Mouse (Mus musculus): Measurements from ENCODE around the gene Tmem213. TPM values are rescaled to one million over a fixed set of nuclear protein-coding genes. Genes with fewer than 3 reads are reported as not detected.

Gene Tmem213
- total RNA-seq, 1 experiment from 2014 or later: not detected

DNA sequence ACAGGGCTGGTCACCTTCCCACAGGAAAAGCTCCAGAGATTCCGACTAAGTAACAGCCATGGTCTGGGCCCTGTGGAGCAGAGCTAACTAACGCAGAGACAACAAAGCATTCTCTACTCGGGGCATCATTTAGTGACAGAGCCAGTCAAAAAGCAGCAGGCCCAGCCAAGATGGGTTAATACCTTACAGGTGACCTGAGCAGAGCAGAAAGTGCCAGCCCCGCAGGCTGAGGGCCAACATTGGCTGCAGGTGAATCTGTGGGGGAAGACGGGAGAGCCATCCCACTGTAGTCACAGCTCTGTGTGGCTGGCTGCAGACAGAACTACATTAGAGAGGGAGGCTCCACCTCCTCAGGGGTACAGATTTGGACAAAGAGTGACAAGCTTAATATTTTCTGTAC is 38.2 kb downstream of the Tmem213 start:
- ATAC-seq (replicated peaks; ENCODE audit: low read depth, poor library complexity, severe bottlenecking): no peak

- ATAC-seq (replicated peaks; ENCODE audit: low read depth, poor library complexity, severe bottlenecking): no peak
Observed at GRCm38 (mm10) chr6:38148626-38149025, 39.6 kb downstream of the Tmem213 start.

DNA sequence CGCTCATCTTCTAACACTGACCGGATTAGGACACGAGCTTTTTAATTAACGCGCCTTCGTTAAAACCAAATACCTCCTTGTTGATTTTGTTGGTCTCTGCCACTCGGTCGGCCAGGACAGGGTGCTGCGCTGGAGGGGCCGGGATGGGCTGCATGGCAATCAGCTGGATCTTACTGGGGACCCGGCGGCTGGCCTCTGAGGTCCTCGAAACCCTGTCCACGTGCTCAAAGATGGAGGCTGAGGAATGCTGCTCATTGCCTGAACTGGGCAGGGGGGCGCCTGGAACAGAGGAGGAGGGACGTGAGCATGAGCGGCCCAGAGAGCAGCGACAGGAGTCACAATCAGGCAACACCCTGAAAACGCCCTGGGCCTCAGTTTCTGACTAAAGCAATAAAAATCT is 40.4 kb downstream of the Tmem213 start:
- no peak for ATAC-seq (replicated peaks; ENCODE audit: low read depth, poor library complexity, severe bottlenecking)

DNA sequence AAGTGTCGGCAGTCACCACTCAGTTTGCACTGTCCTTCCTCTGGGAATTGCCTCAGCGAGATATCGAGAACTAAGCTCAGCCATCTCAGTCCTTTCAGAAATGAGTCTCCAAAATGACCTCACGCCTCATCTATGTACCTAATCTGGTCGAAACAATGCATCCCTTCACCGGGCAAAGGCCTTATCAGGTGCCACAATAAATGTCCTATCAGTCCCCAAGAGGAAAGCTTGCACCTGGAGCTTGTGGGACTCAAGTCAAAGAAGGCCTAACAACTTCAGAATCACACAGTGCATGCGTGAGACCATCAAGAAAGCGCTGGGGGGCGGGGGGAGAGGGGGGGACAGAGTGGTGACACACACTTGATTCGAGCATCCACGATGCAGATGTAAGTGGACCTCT is 43.2 kb downstream of the Tmem213 start:
- ATAC-seq (replicated peaks; ENCODE audit: low read depth, poor library complexity, severe bottlenecking): no peak

- ATAC-seq (replicated peaks; ENCODE audit: low read depth, poor library complexity, severe bottlenecking): no peak
Observed at GRCm38 (mm10) chr6:38156204-38156603, 47.1 kb downstream of the Tmem213 start.

- ATAC-seq (replicated peaks; ENCODE audit: low read depth, poor library complexity, severe bottlenecking): no peak
Observed at GRCm38 (mm10) chr6:38157925-38158324, 48.9 kb downstream of the Tmem213 start.

DNA sequence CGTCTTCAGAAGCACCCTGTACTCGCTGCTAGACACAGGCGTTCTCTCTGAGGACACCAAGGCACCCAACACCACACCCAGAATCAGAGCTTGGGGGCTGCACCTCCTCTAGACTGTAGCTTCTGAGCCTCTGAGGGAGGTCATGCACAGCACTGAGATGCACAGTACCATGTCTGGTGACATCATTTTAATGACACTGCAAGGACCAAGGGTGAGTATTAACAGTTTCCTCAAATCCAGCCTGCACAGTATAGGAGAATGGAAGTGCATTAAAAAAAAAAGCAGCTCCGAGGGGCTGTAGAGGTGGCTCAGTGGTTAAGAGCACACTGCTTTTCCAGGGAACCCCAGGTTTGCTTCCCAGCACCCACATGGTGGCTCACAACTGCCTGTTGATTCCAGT is 50.5 kb downstream of the Tmem213 start:
- ATAC-seq (replicated peaks; ENCODE audit: low read depth, poor library complexity, severe bottlenecking): no peak

DNA sequence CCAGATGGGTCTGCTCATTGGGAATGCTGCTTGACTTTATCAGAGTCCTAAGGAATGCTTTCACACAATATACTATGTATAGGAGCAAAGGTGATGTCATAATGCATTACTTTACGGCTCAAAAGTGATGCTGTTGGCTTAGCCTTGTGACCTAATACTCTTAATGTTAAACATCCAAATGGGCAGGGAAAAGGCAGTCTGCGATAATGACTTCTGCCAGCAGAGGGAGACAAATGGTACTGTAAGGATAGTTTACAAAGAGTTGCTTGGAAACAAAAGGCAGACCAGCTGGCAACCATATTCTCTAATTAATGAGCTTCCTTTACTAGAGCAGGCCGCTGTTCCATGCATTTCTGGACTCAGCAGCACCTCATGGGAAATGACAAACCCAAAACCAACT is 51.0 kb downstream of the Tmem213 start:
- peak; percentile 97 for ATAC-seq (replicated peaks; ENCODE audit: low read depth, poor library complexity, severe bottlenecking)

GRCm38 (mm10) chr6:38160556-38160955 is 51.5 kb downstream of the Tmem213 start:
- ATAC-seq (replicated peaks; ENCODE audit: low read depth, poor library complexity, severe bottlenecking): 0 out of 2 replicates have a peak, but pooled peaks have one; percentile 20

GRCm38 (mm10) chr6:38162825-38163504 is 53.9 kb downstream of the Tmem213 start:
- no peak for ATAC-seq (replicated peaks; ENCODE audit: low read depth, poor library complexity, severe bottlenecking)

GRCm38 (mm10) chr6:38164705-38165104 is 55.6 kb downstream of the Tmem213 start:
- no peak for ATAC-seq (replicated peaks; ENCODE audit: low read depth, poor library complexity, severe bottlenecking)

DNA sequence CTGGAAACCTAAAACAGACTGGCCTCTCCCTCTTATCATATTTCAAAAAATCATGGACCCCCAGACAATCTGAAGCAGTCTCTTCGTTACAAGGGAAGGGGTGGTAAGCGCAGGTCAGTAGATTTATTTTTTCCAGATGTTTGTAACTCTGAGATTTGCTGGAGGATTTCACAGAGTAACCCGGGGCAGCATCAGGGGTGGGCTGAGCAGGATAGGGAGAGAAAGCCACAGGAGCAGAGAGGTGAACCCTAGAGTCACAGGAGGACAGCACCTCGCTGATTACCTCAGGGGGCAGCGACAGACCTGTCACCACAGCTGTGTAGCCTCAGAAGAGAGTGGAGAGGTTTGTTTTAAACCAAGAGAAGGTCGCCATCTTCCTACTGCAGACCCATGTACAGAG is 56.3 kb downstream of the Tmem213 start:
- ATAC-seq (replicated peaks; ENCODE audit: low read depth, poor library complexity, severe bottlenecking): no peak

Other genes with a start within 250 kb of the Tmem213 start
- gene Trim24, start 238.4 kb upstream of the Tmem213 start, total RNA-seq (2017): 23.7 and 29.2 TPM in 2 replicates
- not detected in 2 replicates for gene Svopl, start 62.3 kb upstream of the Tmem213 start, total RNA-seq (2017)
- gene Atp6v0a4, start 15.3 kb downstream of the Tmem213 start, total RNA-seq (2017): 0.46 TPM in 1 of 2 replicates, not detected in the other
- 1.2 and 2.2 TPM in 2 replicates for gene D630045J12Rik, start 144.8 kb downstream of the Tmem213 start, total RNA-seq (2017)
- 5.6 and 7.0 TPM in 2 replicates for gene Zc3hav1l, start 190.0 kb downstream of the Tmem213 start, total RNA-seq (2017)
- gene Zc3hav1, start 245.3 kb downstream of the Tmem213 start, total RNA-seq (2017): 56.1 and 59.7 TPM in 2 replicates

All from common myeloid progenitor, adult 5-6 weeks (primary cell).